Mouse (Mus musculus) MEL (cell line): ENCODE data around the gene Hnrnpd. TPM values are rescaled to one million over a fixed set of nuclear protein-coding genes. Genes with fewer than 3 reads are reported as not detected.

Experiments
- DNase-seq: peaks from one replicate; pipeline ENCODE4 v3.0.0; 2011; ENCODE audit warnings: low read depth, low spot score
- H3K27ac ChIP-seq: 2 replicates; pipeline ENCODE4 v1.5.1; 2012; ENCODE audit warnings: low read depth, mild to moderate bottlenecking, control low read depth, low read length, moderate library complexity; ENCODE audit not compliant: control insufficient read depth
- H3K27me3 ChIP-seq, 2 experiments: fragments of 150-350 bp in 1 of 2; sonication (generic) in 1 of 2; 2 replicates each; pipeline ENCODE4 v1.6.1; 2012; ENCODE audit warnings: low read length in 2 of 2, mild to moderate bottlenecking in 2 of 2, improper control_type of control experiment in 1 of 2, moderate library complexity in 1 of 2; ENCODE audit not compliant: insufficient read depth in 2 of 2, control insufficient read depth in 1 of 2
- H3K36me3 ChIP-seq, 2 experiments: 2 replicates each; pipeline ENCODE4 v1.6.1; 2012 to 2014; ENCODE audit warnings: low read length in 2 of 2, improper control_type of control experiment in 1 of 2, inconsistent platforms in 1 of 2, mild to moderate bottlenecking in 1 of 2; ENCODE audit not compliant: insufficient read depth in 2 of 2, control insufficient read depth in 1 of 2
- H3K4me1 ChIP-seq, 2 experiments: fragments of 150-350 bp in 1 of 2; sonication (generic) in 1 of 2; 2 replicates each; pipeline ENCODE4 v1.6.1; 2012; ENCODE audit warnings: low read length in 2 of 2, improper control_type of control experiment in 1 of 2, mild to moderate bottlenecking in 1 of 2; ENCODE audit not compliant: insufficient read depth in 2 of 2, control insufficient read depth in 1 of 2
- H3K4me3 ChIP-seq, 2 experiments: fragments of 150-350 bp in 1 of 2; sonication (generic) in 1 of 2; 2 replicates each; pipeline ENCODE4 v1.5.1; 2012; ENCODE audit warnings: low read depth in 2 of 2, low read length in 2 of 2, mild to moderate bottlenecking in 2 of 2, moderate library complexity in 2 of 2, control low read depth in 1 of 2, improper control_type of control experiment in 1 of 2; ENCODE audit not compliant: control insufficient read depth in 1 of 2, insufficient read depth in 1 of 2
- H3K79me2 ChIP-seq: 2 replicates; pipeline ENCODE4 v1.6.1; 2012; ENCODE audit warnings: mild to moderate bottlenecking, low read length, moderate library complexity; ENCODE audit not compliant: control insufficient read depth, poor library complexity, insufficient read depth
- H3K9ac ChIP-seq: 2 replicates; pipeline ENCODE4 v1.6.1; 2012; ENCODE audit warnings: low read depth, mild to moderate bottlenecking, control low read depth, low read length, moderate library complexity; ENCODE audit not compliant: control insufficient read depth, poor library complexity, severe bottlenecking
- H3K9me3 ChIP-seq: fragments of 150-350 bp; sonication (generic); replicated peaks from 2 replicates; pipeline ENCODE4 v1.6.1; 2012; ENCODE audit warnings: mild to moderate bottlenecking, low read length, improper control_type of control experiment, moderate library complexity; ENCODE audit not compliant: insufficient read depth
- BHLHE40 ChIP-seq: IDR thresholded peaks from 2 replicates; pipeline ENCODE4 v1.6.1; 2012; ENCODE audit warnings: low read depth, mild to moderate bottlenecking, inconsistent platforms, low read length, improper control_type of control experiment, borderline replicate concordance
- CHD1 ChIP-seq: IDR thresholded peaks from 2 replicates; pipeline ENCODE4 v1.6.1; 2012; ENCODE audit warnings: low read depth, mild to moderate bottlenecking, inconsistent platforms, low read length, improper control_type of control experiment
- ELF1 ChIP-seq: IDR thresholded peaks from 2 replicates; pipeline ENCODE4 v1.6.1; 2014; ENCODE audit warnings: low read depth, mild to moderate bottlenecking, inconsistent platforms, low read length, improper control_type of control experiment, moderate library complexity
- EP300 ChIP-seq, 2 experiments: IDR thresholded peaks; 2 replicates each; pipeline ENCODE4 v1.6.1; 2011; ENCODE audit warnings: improper control_type of control experiment in 2 of 2, low read length in 2 of 2, low read depth in 1 of 2, mild to moderate bottlenecking in 1 of 2
- ETS1 ChIP-seq: IDR thresholded peaks from 2 replicates; pipeline ENCODE4 v1.6.1; 2012; ENCODE audit warnings: low read depth, mild to moderate bottlenecking, inconsistent platforms, low read length, improper control_type of control experiment, moderate library complexity
- GATA1 ChIP-seq: IDR thresholded peaks from 2 replicates; pipeline ENCODE4 v1.6.1; 2011; ENCODE audit warnings: low read depth, low read length, improper control_type of control experiment
- HCFC1 ChIP-seq: IDR thresholded peaks from 2 replicates; pipeline ENCODE4 v1.6.1; 2012; ENCODE audit warnings: low read depth, mild to moderate bottlenecking, inconsistent platforms, low read length, improper control_type of control experiment, moderate library complexity
- MAFK ChIP-seq: IDR thresholded peaks from 2 replicates; pipeline ENCODE4 v1.6.1; 2011; ENCODE audit warnings: low read depth, mild to moderate bottlenecking, low read length, improper control_type of control experiment, borderline replicate concordance
- MAX ChIP-seq: IDR thresholded peaks from 2 replicates; pipeline ENCODE4 v1.6.1; 2011; ENCODE audit warnings: low read length, improper control_type of control experiment
- MAZ ChIP-seq: IDR thresholded peaks from 2 replicates; pipeline ENCODE4 v1.6.1; 2012; ENCODE audit warnings: low read depth, mild to moderate bottlenecking, inconsistent platforms, low read length, improper control_type of control experiment
- MEF2A ChIP-seq: IDR thresholded peaks from 2 replicates; pipeline ENCODE4 v1.6.1; 2014; ENCODE audit warnings: low read depth, mild to moderate bottlenecking, inconsistent platforms, low read length, improper control_type of control experiment; ENCODE audit not compliant: poor library complexity, insufficient replicate concordance, severe bottlenecking; ENCODE audit errors: extremely low read depth
- MXI1 ChIP-seq: IDR thresholded peaks from 2 replicates; pipeline ENCODE4 v1.6.1; 2011; ENCODE audit warnings: mild to moderate bottlenecking, low read depth, low read length, improper control_type of control experiment
- MYB ChIP-seq: IDR thresholded peaks from 2 replicates; pipeline ENCODE4 v1.6.1; 2011; ENCODE audit warnings: mild to moderate bottlenecking, low read depth, low read length, improper control_type of control experiment
- MYC ChIP-seq: IDR thresholded peaks from 2 replicates; pipeline ENCODE4 v1.6.1; 2011; ENCODE audit warnings: low read depth, mild to moderate bottlenecking, low read length, improper control_type of control experiment, moderate library complexity
- NRF1 ChIP-seq: IDR thresholded peaks from 2 replicates; pipeline ENCODE4 v1.6.1; 2014; ENCODE audit warnings: low read depth, mild to moderate bottlenecking, inconsistent platforms, low read length, improper control_type of control experiment, moderate library complexity; ENCODE audit not compliant: poor library complexity, insufficient read depth, severe bottlenecking
- POLR2A ChIP-seq, 2 experiments: IDR thresholded peaks; 2 replicates each; pipeline ENCODE4 v1.6.1; 2011 to 2012; ENCODE audit warnings: low read length in 2 of 2, mild to moderate bottlenecking in 2 of 2, control low read depth in 1 of 2, improper control_type of control experiment in 1 of 2, low read depth in 1 of 2, moderate library complexity in 1 of 2; ENCODE audit not compliant: control insufficient read depth in 1 of 2, insufficient read depth in 1 of 2, poor library complexity in 1 of 2
- SIN3A ChIP-seq: IDR thresholded peaks from 2 replicates; pipeline ENCODE4 v1.6.1; 2012; ENCODE audit warnings: low read length, improper control_type of control experiment, inconsistent platforms
- TBP ChIP-seq: IDR thresholded peaks from 2 replicates; pipeline ENCODE4 v1.8.0; 2011; ENCODE audit warnings: low read depth, low read length, improper control_type of control experiment
- TCF12 ChIP-seq: IDR thresholded peaks from 2 replicates; pipeline ENCODE4 v1.6.1; 2014; ENCODE audit warnings: low read depth, mild to moderate bottlenecking, inconsistent platforms, low read length, improper control_type of control experiment, moderate library complexity
- USF1 ChIP-seq: IDR thresholded peaks from 2 replicates; pipeline ENCODE4 v1.6.1; 2014; ENCODE audit warnings: low read depth, mild to moderate bottlenecking, inconsistent platforms, low read length, improper control_type of control experiment, moderate library complexity
- USF2 ChIP-seq, 2 experiments: IDR thresholded peaks; 2 replicates each; pipeline ENCODE4 v1.6.1; 2011 to 2012; ENCODE audit warnings: improper control_type of control experiment in 2 of 2, low read length in 2 of 2, borderline replicate concordance in 1 of 2, inconsistent platforms in 1 of 2, low read depth in 1 of 2, mild to moderate bottlenecking in 1 of 2; ENCODE audit not compliant: insufficient read depth in 1 of 2
- ZC3H11A ChIP-seq: IDR thresholded peaks from 2 replicates; pipeline ENCODE4 v1.6.1; 2012; ENCODE audit warnings: low read depth, mild to moderate bottlenecking, inconsistent platforms, low read length, improper control_type of control experiment
- ZKSCAN1 ChIP-seq: IDR thresholded peaks from 2 replicates; pipeline ENCODE4 v1.6.1; 2012; ENCODE audit warnings: low read depth, mild to moderate bottlenecking, inconsistent platforms, low read length, improper control_type of control experiment, moderate library complexity
- ZMIZ1 ChIP-seq: IDR thresholded peaks from 2 replicates; pipeline ENCODE4 v1.6.1; 2012; ENCODE audit warnings: low read depth, mild to moderate bottlenecking, inconsistent platforms, low read length, improper control_type of control experiment, moderate library complexity
- ZNF384 ChIP-seq: IDR thresholded peaks from 2 replicates; pipeline ENCODE4 v1.6.1; 2012; ENCODE audit warnings: low read depth, mild to moderate bottlenecking, inconsistent platforms, low read length, improper control_type of control experiment
- polyA plus RNA-seq, 2 experiments: library from polyadenylated mRNA; stranded (reverse) in 1 of 2; unstranded in 1 of 2; fragments of >175 nt in 1 of 2; fragments of >200 nt in 1 of 2; gene quantifications; 2 replicates each; pipeline versions ENCODE4 v1.2.1 to v1.2.4; 2012; ENCODE audit warnings: low replicate concordance in 2 of 2, low read depth in 1 of 2; ENCODE audit not compliant: insufficient read length in 2 of 2, insufficient read depth in 1 of 2, missing spikeins in 1 of 2
- total RNA-seq: library from RNA; depleted of rRNA; stranded (reverse); fragments of 300-350 nt; gene quantifications from 2 replicates; pipeline ENCODE4 v1.2.3, GENCODE M21; 2012

Gene Hnrnpd
- total and polyA plus RNA-seq, 3 experiments: 55.4 to 796 TPM; not detected in 1

DNA sequence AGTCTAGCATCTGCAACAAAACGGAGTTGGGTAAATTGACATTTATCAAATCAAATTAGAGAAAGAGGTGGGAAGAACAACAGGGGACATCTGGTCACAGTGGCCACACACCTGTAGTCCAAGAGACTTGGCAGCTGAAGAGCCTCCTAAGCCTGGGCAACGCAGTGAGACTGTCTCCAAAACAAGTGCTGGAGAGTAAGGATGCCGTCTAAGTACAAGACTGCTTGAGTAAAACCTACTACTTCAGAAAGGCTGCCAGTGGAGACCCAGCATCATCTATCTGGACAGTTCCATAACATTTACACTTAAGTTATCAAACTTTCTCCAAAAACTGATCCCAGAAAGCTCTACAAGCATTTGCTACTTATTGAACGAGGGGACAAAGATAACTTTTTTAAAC is 3.7 kb downstream of the Hnrnpd start:
- TF ChIP-seq MXI1 (0 out of 2 replicates have a peak, but pooled peaks have one; percentile 16), MAFK (no peak)
- no peaks in the 10 kb centered on the region for H3K9me3 ChIP-seq
- peak overlapping the region; percentile 100 for H3K9ac ChIP-seq
- DNase-seq: no peak
- peaks cover 75% of the 10 kb centered on the region for H3K79me2 ChIP-seq
- H3K36me3 ChIP-seq: peaks cover 45 to 53% of the 10 kb centered on the region in 2 experiments
- H3K27ac ChIP-seq: no peak overlapping the region
- H3K27me3 ChIP-seq: no peaks in the 10 kb centered on the region
- H3K4me3 ChIP-seq: peak overlapping the region; percentile 39 to 92
- peaks cover 18 to 20% of the 10 kb centered on the region in 2 experiments for H3K4me1 ChIP-seq

DNA sequence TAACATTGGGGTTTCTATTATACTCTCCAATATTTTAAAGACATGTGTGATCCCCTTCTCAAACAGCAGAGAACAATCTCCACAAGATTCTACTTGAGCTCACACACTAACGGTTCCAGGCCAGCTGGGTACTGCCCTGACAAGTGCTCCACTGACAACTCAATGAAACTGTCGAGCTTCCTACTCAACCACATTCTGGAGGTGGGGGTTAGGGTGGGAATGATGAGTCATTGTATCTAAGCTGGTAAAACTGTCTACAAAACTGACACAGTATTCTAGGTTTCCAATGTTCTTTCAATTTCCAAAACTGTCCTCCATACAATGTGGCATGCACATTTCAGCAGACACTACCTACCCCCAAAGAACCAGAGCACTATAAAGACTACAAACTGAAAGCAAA is 4.8 kb downstream of the Hnrnpd start:
- peaks cover 77% of the 10 kb centered on the region for H3K79me2 ChIP-seq
- TF ChIP-seq ZNF384: no peak
- TF ChIP-seq MXI1: no peak
- peak; percentile 27; the same call in 1 of the 2 replicates for TF ChIP-seq SIN3A
- 0 out of 2 replicates have a peak, but pooled peaks have one; percentile 55 for TF ChIP-seq ETS1
- 0 out of 4 replicates have a peak, but pooled peaks of 1 of the 2 experiments have one; percentile 15 for TF ChIP-seq EP300 (IDR thresholded peaks at IDR 0.05; ENCODE audit: low read depth in 1 of 2, low read length in 2 of 2)
- no peak overlapping the region for H3K27ac ChIP-seq
- H3K27me3 ChIP-seq: no peaks in the 10 kb centered on the region
- H3K9me3 ChIP-seq: no peaks in the 10 kb centered on the region
- peaks cover 21 to 22% of the 10 kb centered on the region in 2 experiments for H3K4me1 ChIP-seq
- peak; percentile 64 for DNase-seq
- peaks cover 50 to 58% of the 10 kb centered on the region in 2 experiments for H3K36me3 ChIP-seq
- peak overlapping the region; percentile 50 for H3K9ac ChIP-seq
- peak overlapping the region in 1 of 2 experiments; percentile 12; a peak in 1 of 4 replicates for H3K4me3 ChIP-seq

DNA sequence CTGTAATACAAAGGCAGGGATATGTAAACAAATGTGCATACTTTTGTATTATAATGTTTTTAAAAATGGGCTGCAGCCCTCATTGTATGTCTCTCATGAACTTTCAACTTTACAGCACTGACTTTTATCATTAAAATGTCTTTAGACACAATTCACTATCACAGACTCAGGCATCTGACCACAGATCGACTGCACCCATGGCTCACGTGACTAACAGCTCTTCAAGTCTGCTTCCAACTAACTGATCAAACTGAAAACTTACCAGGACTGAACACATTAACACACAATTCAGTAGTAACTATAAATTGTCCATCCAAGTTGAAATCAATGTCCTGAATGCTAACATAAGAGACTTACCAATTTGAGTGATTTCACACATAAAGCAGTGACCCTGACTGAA is 18.8 kb downstream of the Hnrnpd start:
- Histone ChIP-seq H3K36me3 (peaks cover 18 to 31% of the 10 kb centered on the region in 2 experiments), H3K9me3 (no peaks in the 10 kb centered on the region)
- no peak for DNase-seq
- peak; percentile 85 for TF ChIP-seq USF1
- 0 out of 4 replicates have a peak, but pooled peaks of 1 of the 2 experiments have one; percentile 20 for TF ChIP-seq USF2 (IDR thresholded peaks at IDR 0.05; ENCODE audit: borderline replicate concordance in 1 of 2, insufficient read depth in 1 of 2, low read depth in 1 of 2, low read length in 2 of 2)
- peak in 1 of 2 experiments; percentile 37; a peak in 1 of 4 replicates for TF ChIP-seq EP300 (IDR thresholded peaks at IDR 0.05; ENCODE audit: low read depth in 1 of 2, low read length in 2 of 2)
- no peak for TF ChIP-seq MEF2A
- TF ChIP-seq CHD1: no peak
- TF ChIP-seq NRF1: no peak
- TF ChIP-seq MYC: no peak
- TF ChIP-seq MAX: no peak
- no peak for TF ChIP-seq MYB
- no peak for TF ChIP-seq MAZ
- no peak for TF ChIP-seq HCFC1
- no peak for TF ChIP-seq ZKSCAN1
- TF ChIP-seq BHLHE40: peak; percentile 58; the same call in 1 of the 2 replicates
- peak in 1 of 2 experiments; percentile 11; a peak in 1 of 4 replicates for TF ChIP-seq POLR2A (IDR thresholded peaks at IDR 0.05; ENCODE audit: control insufficient read depth in 1 of 2, insufficient read depth in 1 of 2, low read depth in 1 of 2, low read length in 2 of 2, poor library complexity in 1 of 2)
- no peak for TF ChIP-seq TCF12
- TF ChIP-seq TBP: no peak
- TF ChIP-seq ELF1: no peak
- TF ChIP-seq GATA1: no peak
- TF ChIP-seq ZMIZ1: no peak
- no peak for TF ChIP-seq ZC3H11A

More for the DNA sequence above, 18.8 kb downstream of the Hnrnpd start:
- H3K4me3 ChIP-seq: no peak overlapping the region
- H3K79me2 ChIP-seq: peaks cover 5% of the 10 kb centered on the region
- no peak overlapping the region for H3K9ac ChIP-seq
- H3K4me1 ChIP-seq: no peaks in the 10 kb centered on the region; a peak in 1 of 4 replicates
- H3K27ac ChIP-seq: no peak overlapping the region
- H3K27me3 ChIP-seq: no peaks in the 10 kb centered on the region
